Mouse (Mus musculus) limb, embryonic 14.5 days (tissue): ENCODE results near the gene Vmn1r86. TPM values are rescaled to one million over a fixed set of nuclear protein-coding genes. Genes with fewer than 3 reads are reported as not detected.
"Not testable (repeated sequence)": the region's sequence is repeated elsewhere in the genome, so short reads cannot be mapped to it uniquely, and the experiment has no call there.

ENCODE experiments used
- ATAC-seq: fragments of 200-750 bp; cut with Nextera tagmentation; 2 replicates; pipeline ENCODE4 v1.8.0; 2017; ENCODE audit warnings: low read depth, moderate number of reproducible peaks, moderate TSS enrichment; ENCODE audit not compliant: low FRiP score
- DNase-seq: peaks from one replicate; pipeline ENCODE4 v3.0.0-alpha.2; 2015; ENCODE audit warnings: low spot score
- H3K27ac ChIP-seq: fragments of 300-500 bp; sonication (generic); replicated peaks from 2 replicates; pipeline ENCODE4 v1.5.1; 2014; ENCODE audit warnings: low read depth, mild to moderate bottlenecking, low read length, moderate library complexity, mixed read lengths
- H3K27me3 ChIP-seq: fragments of 300-500 bp; sonication (generic); 2 replicates; pipeline ENCODE4 v1.6.1; 2014; ENCODE audit warnings: low read length, mixed read lengths; ENCODE audit not compliant: control insufficient read depth, insufficient read depth
- H3K36me3 ChIP-seq: fragments of 300-500 bp; sonication (generic); 2 replicates; pipeline ENCODE4 v1.6.1; 2014; ENCODE audit warnings: mild to moderate bottlenecking, low read length, moderate library complexity, mixed read lengths; ENCODE audit not compliant: control insufficient read depth, insufficient read depth
- H3K4me1 ChIP-seq: fragments of 300-500 bp; sonication (generic); 2 replicates; pipeline ENCODE4 v1.6.1; 2014; ENCODE audit warnings: antibody characterized with exemption, low read length, mixed read lengths; ENCODE audit not compliant: control insufficient read depth, insufficient read depth
- H3K4me2 ChIP-seq: fragments of 300-500 bp; sonication (generic); replicated peaks from 2 replicates; pipeline ENCODE4 v1.6.1; 2014; ENCODE audit warnings: low read depth, mild to moderate bottlenecking, low read length, moderate library complexity; ENCODE audit not compliant: severe bottlenecking
- H3K4me3 ChIP-seq: fragments of 300-500 bp; sonication (generic); replicated peaks from 2 replicates; pipeline ENCODE4 v1.5.1; 2014; ENCODE audit warnings: low read length
- H3K9ac ChIP-seq: fragments of 300-500 bp; sonication (generic); 2 replicates; pipeline ENCODE4 v1.6.1; 2014; ENCODE audit warnings: mild to moderate bottlenecking, low read depth, low read length, moderate library complexity; ENCODE audit not compliant: severe bottlenecking
- H3K9me3 ChIP-seq: fragments of 300-500 bp; sonication (generic); 2 replicates; pipeline ENCODE4 v1.6.1; 2016; ENCODE audit warnings: low read length; ENCODE audit not compliant: control insufficient read depth
- POLR2A ChIP-seq: fragments of 200-500 bp; IDR thresholded peaks from 2 replicates; pipeline ENCODE4 v1.8.0; 2012; ENCODE audit warnings: inconsistent platforms, mild to moderate bottlenecking, moderate library complexity, borderline replicate concordance; ENCODE audit not compliant: insufficient read depth, insufficient read length; ENCODE audit errors: extremely low read depth
- WGBS: fragments of 180-500 bp; shearing (Covaris S2); extraction: QIAGEN DNeasy Blood & Tissue Kit; methylation state at CpG from one replicate; pipeline ENCODE4 v1.1.7; 2014; 5-methylcytosine and 5-hydroxymethylcytosine counted together
- polyA plus RNA-seq, 2 experiments: library from polyadenylated mRNA; depleted of rRNA in 1 of 2; stranded (reverse) in 1 of 2; unstranded in 1 of 2; fragments of >200 nt; fragmentation: Nextera tagmentation in 1 of 2; extraction: Ambion mirVana in 1 of 2; gene quantifications; 2 replicates each; pipeline versions ENCODE4 v1.2.1 to v1.2.3; 2012 to 2014

Gene Vmn1r86
- polyA plus RNA-seq, 2 experiments: not detected

DNA sequence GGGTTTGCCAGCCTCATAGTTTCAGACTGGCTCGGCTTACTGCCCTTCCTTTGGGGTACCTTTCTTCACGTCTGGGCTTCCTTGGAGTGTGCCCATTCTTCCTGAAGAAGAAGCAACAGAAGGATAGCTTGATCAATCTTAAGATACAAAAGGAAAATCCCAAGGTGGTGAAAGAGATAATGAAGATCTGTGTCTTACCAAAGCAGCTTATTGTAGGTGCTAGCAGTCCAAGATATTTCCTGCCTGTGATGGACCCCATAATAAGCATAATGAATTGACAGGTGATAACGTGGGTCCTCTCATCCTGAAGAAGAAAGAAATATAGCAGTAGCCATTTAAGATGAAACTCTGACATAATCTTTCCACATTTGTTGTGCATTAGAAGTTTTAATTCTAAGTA, 24.6 kb downstream of the Vmn1r86 start, which contains the start of gene Vmn1r85:
Gene Vmn1r85, minus strand, starts transcription at position 101 of the 400 bp plus-strand sequence.
- Histone ChIP-seq H3K36me3 (no peaks in the 10 kb centered on the region), H3K9ac (no peak within 1 kb of the TSS), H3K4me2 (no peak within 1 kb of the TSS), H3K27ac (no peak within 1 kb of the TSS), H3K9me3 (no peaks in the 10 kb centered on the region), H3K4me3 (no peak within 1 kb of the TSS), H3K4me1 (no peaks in the 10 kb centered on the region), H3K27me3 (no peaks in the 10 kb centered on the region)
- DNase-seq (no peak), ATAC-seq (no peak)
- WGBS: 60% methylated on average over 3 of the region's 3 CpGs
- TF ChIP-seq POLR2A: no peak

DNA sequence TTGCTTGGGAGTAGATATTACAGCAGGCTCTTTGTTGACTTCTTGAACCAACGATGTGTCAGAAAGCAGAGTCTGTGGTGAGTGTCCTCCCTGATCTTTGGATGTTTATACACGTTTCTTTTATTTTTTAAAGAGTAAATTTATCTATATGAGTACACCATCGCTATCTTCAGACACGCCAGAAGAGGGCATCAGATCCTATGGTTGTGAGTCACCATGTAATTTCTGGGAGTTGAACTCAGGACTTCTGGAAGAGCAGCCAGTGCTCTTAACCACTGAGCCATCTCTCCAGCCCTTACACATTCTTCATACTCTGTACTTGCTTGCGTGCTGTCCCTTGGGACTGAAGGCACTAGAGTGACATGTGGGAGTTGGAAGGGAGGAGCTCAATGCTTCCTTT, 47.4 kb downstream of the Vmn1r86 start:
- ATAC-seq (no peak), DNase-seq (no peak)
- Histone ChIP-seq H3K9ac (no peak overlapping the region), H3K27ac (no peak overlapping the region), H3K9me3 (no peaks in the 10 kb centered on the region), H3K4me2 (no peak overlapping the region), H3K4me1 (no peaks in the 10 kb centered on the region), H3K27me3 (no peaks in the 10 kb centered on the region), H3K4me3 (no peak overlapping the region), H3K36me3 (no peaks in the 10 kb centered on the region)
- WGBS: 65% methylated on average over 5 of the region's 5 CpGs
- TF ChIP-seq POLR2A: no peak

DNA sequence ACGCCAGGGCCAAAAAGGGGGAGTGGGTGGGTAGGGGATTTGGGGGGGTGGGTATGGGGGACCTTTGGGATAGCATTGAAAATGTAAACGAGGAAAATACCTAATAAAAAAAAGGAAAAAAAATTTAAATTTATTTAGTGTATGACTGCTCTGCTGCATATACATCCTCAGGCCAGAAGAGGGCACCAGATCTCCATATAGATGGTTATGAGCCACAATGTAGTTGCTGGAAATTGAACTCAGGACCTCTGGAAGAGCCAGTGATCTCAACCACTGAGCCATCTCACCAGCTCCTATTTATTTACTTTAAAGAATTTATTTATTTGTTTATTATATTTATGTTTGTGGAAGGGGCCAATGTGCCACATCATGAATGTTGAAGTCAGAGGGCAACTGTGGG, 56.3 kb downstream of the Vmn1r86 start:
- not testable (repeated sequence) for H3K9me3 ChIP-seq, DNase-seq
- WGBS: 56% methylated on average over 2 of the region's 2 CpGs

DNA sequence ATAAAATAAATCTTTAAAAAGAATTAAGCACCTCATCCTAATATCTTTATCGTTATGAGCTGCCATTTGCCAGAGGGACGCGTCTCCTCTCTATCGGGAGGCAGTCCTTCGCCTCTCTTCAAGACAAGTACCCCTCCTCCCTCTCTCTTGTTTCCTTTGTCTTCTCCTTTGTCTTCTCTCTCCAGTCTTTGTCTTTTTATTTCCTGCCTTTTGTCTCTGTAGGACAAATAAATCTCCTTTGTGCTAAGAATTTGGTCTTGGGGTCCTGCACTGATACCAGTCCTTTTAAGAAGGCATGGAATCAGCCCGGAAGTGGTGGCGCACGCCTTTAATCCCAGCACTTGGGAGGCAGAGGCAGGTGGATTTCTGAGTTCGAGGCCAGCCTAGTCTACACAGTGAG, 60.2 kb downstream of the Vmn1r86 start:
- ATAC-seq (no peak), DNase-seq (no peak)
- no peaks in the 10 kb centered on the region for H3K36me3 ChIP-seq
- TF ChIP-seq POLR2A: no peak
- no peak overlapping the region for H3K4me2 ChIP-seq
- H3K27me3 ChIP-seq: no peaks in the 10 kb centered on the region
- no peak overlapping the region for H3K9ac ChIP-seq
- no peaks in the 10 kb centered on the region for H3K4me1 ChIP-seq
- H3K9me3 ChIP-seq: no peaks in the 10 kb centered on the region
- no peak overlapping the region for H3K4me3 ChIP-seq
- no peak overlapping the region for H3K27ac ChIP-seq
- 90% methylated on average over 9 of the region's 9 CpGs for WGBS

More for the DNA sequence above, 56.3 kb downstream of the Vmn1r86 start:
- H3K4me1 ChIP-seq, H3K4me2 ChIP-seq, H3K4me3 ChIP-seq, ATAC-seq, H3K27me3 ChIP-seq, H3K36me3 ChIP-seq, H3K9ac ChIP-seq, H3K27ac ChIP-seq: not testable (repeated sequence)

DNA sequence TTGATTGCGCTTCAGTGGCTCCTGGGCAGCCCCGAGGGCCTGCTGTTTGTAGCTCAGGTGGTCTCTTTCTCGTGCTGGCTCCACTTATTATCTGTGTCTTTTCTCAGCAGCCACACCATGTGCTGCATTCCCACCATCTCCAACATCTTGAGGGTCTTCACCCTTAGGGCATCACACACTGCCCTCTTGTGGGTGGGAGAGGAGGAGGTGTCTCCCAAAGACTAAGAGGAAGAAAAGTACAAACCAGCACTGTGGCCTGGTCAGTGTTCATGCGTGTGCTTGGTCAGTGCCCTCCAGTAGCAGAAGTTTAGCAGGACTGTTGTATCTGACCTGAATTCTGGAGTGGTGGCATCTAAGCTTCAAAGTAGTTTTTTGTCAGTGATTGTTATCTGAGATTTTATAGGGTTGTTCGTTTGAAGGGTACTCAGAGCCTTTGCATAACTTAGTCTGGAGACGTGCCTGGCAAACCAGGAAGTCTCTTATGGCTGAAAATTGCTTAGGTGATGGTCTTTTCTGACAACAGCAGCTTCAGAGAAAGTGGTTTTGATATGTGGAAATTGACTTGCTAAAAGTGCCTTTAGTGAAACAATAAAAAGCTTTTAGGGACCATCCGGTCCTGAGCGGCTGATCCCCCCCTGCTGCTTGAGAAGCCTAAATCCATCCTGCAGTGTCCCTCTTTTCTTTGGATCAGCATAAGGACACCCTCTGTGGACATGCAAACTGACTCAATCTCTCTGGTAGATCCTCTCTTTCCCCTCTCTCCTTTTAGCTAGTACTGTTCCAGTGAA, 62.6 kb downstream of the Vmn1r86 start:
- no peak for ATAC-seq
- 59% methylated on average over 8 of the region's 8 CpGs for WGBS

More for the DNA sequence above, 62.6 kb downstream of the Vmn1r86 start:
- Histone ChIP-seq H3K9me3 (no peaks in the 10 kb centered on the region), H3K27me3 (no peaks in the 10 kb centered on the region), H3K9ac (no peak overlapping the region), H3K4me2 (no peak overlapping the region), H3K27ac (no peak overlapping the region), H3K4me1 (0 out of 2 replicates have a peak, but pooled peaks cover 3% of the 10 kb centered on the region), H3K4me3 (no peak overlapping the region), H3K36me3 (no peaks in the 10 kb centered on the region)
- no peak for DNase-seq
- no peak for TF ChIP-seq POLR2A
